Mouse (Mus musculus): Measurements from ENCODE around the gene Far2. TPM values are rescaled to one million over a fixed set of nuclear protein-coding genes. Genes with fewer than 3 reads are reported as not detected.

Gene Far2
- 1.1 and 1.4 TPM in 2 replicates for polyA plus RNA-seq (2015; fragmentation: Nextera tagmentation; extraction: Ambion mirVana)

DNA sequence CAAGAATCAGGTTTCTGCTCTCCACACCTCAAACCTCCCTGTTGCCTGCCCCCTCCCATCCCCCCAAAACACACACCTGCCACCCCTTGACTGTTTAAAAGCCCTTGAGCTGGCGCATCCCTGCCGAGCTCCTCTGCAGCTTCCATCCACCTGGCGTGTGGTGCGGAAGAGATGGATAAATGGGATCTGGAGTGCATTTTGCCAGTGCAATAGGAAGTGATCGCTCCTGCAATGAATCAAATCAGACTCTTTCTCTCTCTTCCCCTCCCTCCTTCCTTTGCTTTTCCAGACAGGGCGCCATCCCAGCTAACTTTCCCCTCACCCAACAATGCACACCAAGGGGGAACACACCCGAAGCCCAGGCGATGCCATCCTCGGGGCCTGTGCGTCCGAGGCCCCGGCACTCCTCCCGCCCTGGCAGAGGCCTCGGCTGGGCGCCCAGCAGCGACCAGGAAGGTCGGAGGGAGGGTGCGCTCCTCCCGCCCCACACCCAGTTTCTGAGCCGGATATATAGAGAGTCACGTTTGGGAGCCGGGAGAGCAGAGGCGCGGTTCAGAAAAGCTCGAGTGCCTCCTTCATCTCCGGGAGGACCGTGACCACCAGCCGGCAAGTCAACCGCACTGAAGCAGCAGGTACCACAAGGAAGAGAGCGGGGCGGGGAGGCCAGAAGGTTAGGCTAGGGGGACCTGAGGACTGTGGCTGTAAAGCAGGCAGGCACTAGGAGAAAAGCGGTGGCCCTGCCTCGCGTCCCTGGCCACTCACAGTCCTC lies at the start of gene Far2:
TSS of gene Far2 (plus strand) at position 379 of the 769 bp plus-strand sequence.

DNA sequence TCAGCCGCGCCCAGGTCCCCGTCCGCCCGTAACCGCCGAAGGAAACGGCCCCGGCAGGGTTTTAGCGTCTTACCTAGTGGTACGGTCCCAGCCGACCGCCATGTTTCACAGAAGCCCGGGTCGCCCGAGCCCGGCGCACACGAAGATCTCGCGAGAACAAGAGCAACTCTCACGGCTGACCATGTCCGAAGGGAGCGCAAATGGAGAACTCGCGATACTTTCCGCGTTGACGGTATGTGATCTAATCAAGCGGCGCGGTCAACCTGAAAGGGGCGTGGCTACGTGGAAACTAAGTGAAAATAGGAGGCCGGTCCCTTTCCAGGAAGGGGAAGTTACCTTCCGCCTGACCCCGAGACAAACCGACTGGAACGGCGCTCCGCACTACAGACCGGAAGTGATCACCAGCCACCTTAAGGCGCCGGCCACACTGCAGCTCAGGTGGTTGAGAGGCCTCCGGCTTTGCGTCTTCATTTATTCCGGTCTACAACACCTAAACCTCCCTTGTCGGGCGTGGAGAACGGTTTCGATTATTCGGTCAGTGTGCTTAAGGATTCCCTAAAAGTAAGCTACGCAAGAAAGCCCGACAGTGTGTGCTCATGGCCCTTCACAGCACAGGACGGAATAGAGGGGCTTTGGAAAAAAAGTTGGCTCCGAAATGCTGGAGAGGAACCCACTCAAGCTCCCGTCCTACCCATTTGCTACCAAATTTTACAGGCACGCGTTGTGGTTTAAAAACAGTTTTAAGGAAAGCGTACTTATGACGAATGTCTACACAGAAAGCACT lies 165.0 kb downstream of the Far2 start, which contains the start of gene Ergic2:
TSS of gene Ergic2 (minus strand) at position 478 of the 784 bp plus-strand sequence.

Other genes starting within 250 kb of the Far2 start
- 117 and 127 TPM in 2 replicates for gene Ergic2, start 165.1 kb downstream of the Far2 start, polyA plus RNA-seq (2015; fragmentation: Nextera tagmentation; extraction: Ambion mirVana)